Mouse (Mus musculus) heart, postnatal 10 days (tissue): Measurements from ENCODE around the gene Tspan33. TPM values are rescaled to one million over a fixed set of nuclear protein-coding genes. Genes with fewer than 3 reads are reported as not detected.
A peak's percentile ranks its signal among the peaks of the same experiment; 100 is the strongest.
"Not testable (repeated sequence)": the region's sequence is repeated elsewhere in the genome, so short reads cannot be mapped to it uniquely, and the experiment has no call there.

Experiments used
- DNase-seq, 2 experiments: peaks; one replicate each; pipeline ENCODE4 v3.0.0; 2021
- intact Hi-C: fragments of 180-260 bp; cut with DNase I; formaldehyde crosslinking; loops from one replicate; pipeline ENCODE4 v1.15.1; 2025
- total RNA-seq, 2 experiments: library from RNA; stranded (reverse); gene quantifications; 2 replicates each; pipeline ENCODE4 v1.2.3; 2021

Gene Tspan33
- total RNA-seq, result 1 to 10 TPM in 1 of 2 experiments, under 1 TPM in 1; 0.82 to 1.1 TPM

- intact Hi-C loops, result no loop called here
- DNase-seq, result peak; percentile 93 to 95
These were observed at the start of gene Tspan33 for GRCm38 (mm10) chr6:29693953-29694352. Tspan33 (plus strand) TSS chr6:29694222.

- intact Hi-C loops, result loop anchor here (2.0 to 10.0 kb wide), 3 partner anchors 72 to 255 kb away; partner anchors contain the start of gene Ccdc136
These were observed 44.4 kb upstream of the Tspan33 start for GRCm38 (mm10) chr6:29649494-29650169.

GRCm38 (mm10) chr6:29650170-29650549 lies 43.9 kb upstream of the Tspan33 start:
- intact Hi-C loops, result loop anchor here (5.0 to 10.0 kb wide), 2 partner anchors 73 to 255 kb away; partner anchors contain the start of gene Ccdc136
- peak in 1 of 2 experiments; percentile 2 for DNase-seq

More at GRCm38 (mm10) chr6:29649494-29650169, 44.4 kb upstream of the Tspan33 start:
- peak; percentile 90 to 96 for DNase-seq

GRCm38 (mm10) chr6:29653271-29653670 lies 40.8 kb upstream of the Tspan33 start:
- intact Hi-C loops, result loop anchor here (5.0 to 10.0 kb wide), 2 partner anchors 76 to 258 kb away; partner anchors contain the start of gene Ccdc136
- no peak for DNase-seq

DNA sequence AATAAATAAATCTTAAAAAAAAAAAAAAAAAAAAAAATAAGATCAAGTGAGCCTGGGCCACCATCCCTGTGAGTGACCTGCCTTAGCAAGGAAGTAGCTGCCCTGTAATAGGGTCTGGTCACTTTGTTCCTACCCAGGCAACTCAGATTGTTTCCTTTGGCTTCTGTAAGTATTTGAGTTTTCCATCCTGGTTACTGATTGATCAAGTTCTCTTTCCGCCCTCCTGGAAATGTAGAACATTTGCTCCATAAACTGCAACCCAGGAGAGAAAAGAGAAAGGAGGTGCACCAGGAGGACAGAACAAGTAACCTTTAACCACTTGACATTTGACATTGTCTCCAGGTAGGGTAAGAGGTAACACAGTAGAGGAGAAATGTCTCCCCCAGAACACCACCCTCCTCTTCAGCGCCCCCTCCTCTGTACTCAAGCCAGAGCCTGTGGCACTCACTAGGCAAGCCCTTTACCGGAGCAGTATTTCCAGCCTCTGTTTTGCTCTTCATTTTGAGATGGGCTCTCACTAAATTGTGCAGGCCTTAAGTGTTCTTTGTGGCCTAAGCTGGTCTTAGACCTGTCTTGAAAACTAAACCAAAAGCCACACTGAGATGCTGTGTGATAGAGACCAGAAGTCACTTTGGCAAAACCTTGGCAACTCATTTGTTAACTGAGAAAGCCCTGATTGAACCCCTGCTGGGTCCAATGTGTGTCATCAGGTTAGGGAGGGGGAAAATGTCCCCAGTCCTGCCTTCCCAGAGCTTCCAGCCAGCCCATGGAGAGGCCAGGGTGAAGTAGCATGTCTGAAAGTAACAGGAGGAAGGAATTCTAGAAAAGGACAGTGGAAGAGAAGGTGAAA lies 35.2 kb upstream of the Tspan33 start:
- intact Hi-C loops, result loop anchor here (10.0 kb wide), 1 partner anchor 264 kb away; the partner anchor contains the start of gene Ccdc136
- DNase-seq, result no peak

GRCm38 (mm10) chr6:29659964-29660363 lies 34.1 kb upstream of the Tspan33 start:
- intact Hi-C loops, result loop anchor here (10.0 kb wide), 1 partner anchor 265 kb away; the partner anchor contains the start of gene Ccdc136
- DNase-seq, result no peak

- DNase-seq, result no peak
- intact Hi-C loops, result no loop called here
These were observed 33.2 kb upstream of the Tspan33 start for GRCm38 (mm10) chr6:29660662-29661307.

GRCm38 (mm10) chr6:29667266-29667665 lies 26.8 kb upstream of the Tspan33 start:
- DNase-seq, result no peak
- intact Hi-C loops, result no loop called here

- intact Hi-C loops, result no loop called here
- no peak for DNase-seq
These were observed 22.3 kb upstream of the Tspan33 start for GRCm38 (mm10) chr6:29671741-29672140.

GRCm38 (mm10) chr6:29672563-29673411 lies 21.2 kb upstream of the Tspan33 start:
- intact Hi-C loops, result no loop called here
- DNase-seq, result no peak

- intact Hi-C loops, result no loop called here
- no peak for DNase-seq
These were observed 20.3 kb upstream of the Tspan33 start for GRCm38 (mm10) chr6:29673739-29674138.

DNA sequence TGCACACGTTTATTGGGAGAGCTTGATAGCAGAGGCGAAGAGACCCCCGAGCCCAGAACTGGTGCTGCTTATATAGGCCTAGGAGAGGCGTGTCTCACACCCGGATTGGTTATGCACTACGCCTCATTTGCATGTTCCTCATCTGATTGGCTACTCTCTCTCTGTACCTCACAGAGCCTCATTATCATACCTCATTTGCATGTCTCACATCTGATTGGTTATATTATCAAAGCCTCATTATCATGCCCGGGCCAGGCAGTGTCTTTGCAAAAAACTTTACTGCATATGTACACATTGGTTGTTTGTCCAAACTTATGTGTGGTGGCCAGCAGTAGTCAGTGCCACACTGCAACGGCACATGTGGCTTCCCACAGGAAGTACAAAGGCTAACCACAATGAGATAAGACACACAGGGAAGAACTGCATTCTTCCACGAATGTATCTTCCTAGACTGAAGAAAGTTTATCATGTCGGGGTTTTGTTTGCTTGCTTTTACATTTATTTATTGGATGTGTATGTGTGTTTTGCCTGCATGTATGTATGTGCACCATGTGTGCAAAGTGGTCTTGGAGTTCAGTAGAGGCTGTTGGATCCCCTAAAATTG lies 14.0 kb upstream of the Tspan33 start:
- DNase-seq, intact Hi-C loops: not testable (repeated sequence)

- no peak for DNase-seq
- intact Hi-C loops, result no loop called here
These were observed 12.2 kb upstream of the Tspan33 start for GRCm38 (mm10) chr6:29681853-29682252.

- DNase-seq, result no peak
- intact Hi-C loops, result no loop called here
These were observed 9.3 kb upstream of the Tspan33 start for GRCm38 (mm10) chr6:29684686-29685085.

DNA sequence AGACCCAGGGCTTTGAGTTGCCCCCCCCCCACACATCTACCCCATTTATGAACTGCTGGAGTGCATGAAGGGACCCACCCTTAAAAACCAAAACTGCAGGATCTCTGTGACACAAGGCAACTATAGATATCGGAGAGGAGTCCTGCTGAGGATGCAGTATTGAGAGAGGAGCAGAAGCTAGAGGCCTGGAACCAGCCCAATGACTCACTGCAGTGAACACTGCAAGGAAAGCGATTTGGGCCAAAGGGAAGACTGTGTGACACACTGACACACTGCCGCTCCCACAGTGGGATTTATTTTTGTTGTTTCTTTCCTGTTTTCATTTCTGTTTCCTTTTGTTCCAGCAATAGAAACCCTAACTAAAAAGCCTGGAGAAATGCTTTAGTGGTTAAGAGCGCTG lies 8.1 kb upstream of the Tspan33 start:
- intact Hi-C loops, result no loop called here
- peak in 1 of 2 experiments; percentile 17 for DNase-seq

- intact Hi-C loops, result no loop called here
- DNase-seq, result no peak
These were observed 4.6 kb upstream of the Tspan33 start for GRCm38 (mm10) chr6:29689458-29689857.

DNA sequence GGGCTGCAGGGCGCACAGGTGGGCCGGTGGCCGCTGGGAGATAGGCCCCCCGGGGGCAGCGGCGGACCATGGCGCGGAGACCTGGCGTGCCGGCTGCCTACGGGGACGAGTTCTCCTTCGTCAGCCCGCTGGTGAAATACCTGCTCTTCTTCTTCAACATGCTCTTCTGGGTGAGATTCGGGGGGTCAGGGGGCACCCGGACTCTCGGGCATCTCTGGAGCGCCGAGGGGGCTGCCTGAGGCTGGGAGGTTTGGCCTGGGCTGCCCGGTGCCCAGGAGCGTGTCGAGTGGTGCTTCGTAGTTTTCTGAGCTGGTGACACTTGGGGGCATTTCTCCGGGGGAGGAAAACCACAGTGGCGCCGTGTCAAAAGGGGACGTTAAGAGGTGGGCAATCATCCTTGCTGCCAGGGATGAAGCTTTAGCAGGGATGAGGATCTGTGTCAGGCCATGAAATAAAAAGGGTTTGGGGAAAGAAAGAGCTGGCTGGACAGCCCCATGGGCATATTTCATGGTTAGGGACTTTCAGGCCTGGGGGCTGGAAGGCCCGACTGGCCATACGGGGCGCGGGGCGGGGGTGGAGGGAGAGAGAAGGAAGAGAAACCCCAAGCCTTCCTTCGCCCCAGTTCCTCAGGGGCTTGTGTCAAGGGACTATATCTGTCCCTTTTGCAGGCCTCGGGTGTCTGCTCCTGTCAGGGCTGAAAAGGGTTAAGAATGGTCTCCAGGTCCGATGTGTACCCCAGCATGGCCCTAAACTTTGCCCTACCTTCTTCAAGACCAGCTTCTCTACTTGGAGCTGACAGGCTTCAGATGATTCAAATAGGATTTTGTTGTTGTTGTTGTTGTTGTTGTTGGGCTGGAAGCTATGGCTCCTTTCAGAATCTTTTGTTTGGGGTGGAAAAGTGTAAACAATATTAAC lies 610 bp downstream of the Tspan33 start:
- peak in 1 of 2 experiments; percentile 15 for DNase-seq

DNA sequence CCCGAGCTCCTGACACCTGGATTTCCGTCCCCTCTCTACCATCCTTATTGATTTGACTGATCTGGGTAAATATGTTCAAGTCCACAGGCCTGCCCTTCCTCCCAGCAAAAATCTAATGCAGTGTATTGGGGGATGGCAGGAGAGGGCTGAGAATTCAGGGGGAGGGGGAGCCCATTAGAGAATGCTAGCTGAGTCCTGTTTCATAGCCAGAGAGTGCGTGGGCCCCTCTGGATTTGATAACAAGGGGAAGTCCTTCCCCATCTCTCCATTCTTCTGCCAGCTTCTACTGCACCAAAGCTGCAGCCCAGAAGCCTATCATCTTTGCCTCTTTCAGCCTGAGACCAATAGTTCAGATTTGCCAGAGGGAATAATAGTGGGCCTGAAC lies 1.3 kb downstream of the Tspan33 start:
- DNase-seq, result no peak
- intact Hi-C loops, result no loop called here

More for the DNA sequence above, 610 bp downstream of the Tspan33 start:
- intact Hi-C loops, result no loop called here
